Mouse (Mus musculus) C3H10T1/2 (cell line): ENCODE measurements around the gene Plscr4. TPM values are rescaled to one million over a fixed set of nuclear protein-coding genes. Genes with fewer than 3 reads are reported as not detected.

Experiments
- polyA plus RNA-seq, 2 experiments: library from polyadenylated mRNA; unstranded; fragments of >200 nt; fragmentation: generic; extraction: Trizol; gene quantifications; one replicate each; pipeline ENCODE4 v1.2.1; 2012; ENCODE audit warnings: missing spikeins in 2 of 2

Gene Plscr4
- 1 to 10 TPM in 1 of 2 experiments, under 1 TPM in 1; 0.15 to 3.1 TPM for polyA plus RNA-seq

GRCm38 (mm10) chr9:92457261-92458058 is at the start of gene Plscr4:
Plscr4 (plus strand) TSS chr9:92457373.

Other genes with a start within 250 kb of the Plscr4 start
- gene Plscr1, start 207.6 kb upstream of the Plscr4 start, polyA plus RNA-seq, result 10 to 100 TPM in 1 of 2 experiments, 1 to 10 TPM in 1; 5.2 to 24.7 TPM
- gene Plscr2, start 181.8 kb upstream of the Plscr4 start, polyA plus RNA-seq, result 1 to 10 TPM in 1 of 2 experiments, under 1 TPM in 1; 0.32 to 8.9 TPM
- under 1 TPM in 1 of 2 experiments, not detected in 1; 0.12 TPM for gene 1700057G04Rik, start 148.0 kb upstream of the Plscr4 start, polyA plus RNA-seq
- 1 to 10 TPM in 1 of 2 experiments, under 1 TPM in 1; 0.29 to 5.3 TPM for gene Plod2, start 84.8 kb downstream of the Plscr4 start, polyA plus RNA-seq